13 mouse cellular contexts compared by ENCODE assay signal in genomic region chr5:131686956-131687618, GRCm38 (mm10).
"Had no signal": no experiment of that assay in that cellular context is flagged by ENCODE, and none has a peak within 500 bp of the region (broad histone marks: within the 10 kb centered on the region; RNA-seq: fewer than 3 reads in every experiment).

No protein-coding gene starts in this region.

- DNase-seq: kidney, postnatal 10 days; kidney, postnatal 4 days; lung, embryonic 14.5 days; lung, postnatal 10 days; lung, postnatal 4 days; right cerebral cortex, postnatal 14 days; thymus, postnatal 36 days had no signal

- H3K27ac ChIP-seq: layer of hippocampus, adult 2 months; limb, embryonic 10.5 days; liver, embryonic 12.5 days; midbrain, embryonic 15.5 days; neural tube, embryonic 12.5 days had no signal

- H3K4me3 ChIP-seq: layer of hippocampus, adult 2 months; limb, embryonic 10.5 days; liver, embryonic 12.5 days; megakaryocyte, embryonic 14.5 days; midbrain, embryonic 15.5 days; neural tube, embryonic 12.5 days had no signal

- H3K4me1 ChIP-seq: liver, embryonic 12.5 days; neural tube, embryonic 12.5 days had no signal

- H3K9me3 ChIP-seq: liver, embryonic 12.5 days; midbrain, embryonic 15.5 days had no signal

- H3K36me3 ChIP-seq: liver, embryonic 12.5 days; midbrain, embryonic 15.5 days had no signal

- H3K27me3 ChIP-seq: liver, embryonic 12.5 days; midbrain, embryonic 15.5 days; neural tube, embryonic 12.5 days had no signal
